In genomic region chr16:90692704-90693385, GRCm38 (mm10) we compare ENCODE assay signal across 11 mouse cellular contexts. TPM values are rescaled to one million over a fixed set of nuclear protein-coding genes. Genes with fewer than 3 reads are reported as not detected.
DNase-seq lines count a peak whose midpoint lies in the region; ATAC-seq and TF ChIP-seq lines count a peak whose summit lies in the region.
"Had no signal": no experiment of that assay in that cellular context is flagged by ENCODE, and none has a peak within 500 bp of the region (broad histone marks: within the 10 kb centered on the region; RNA-seq: fewer than 3 reads in every experiment).

No protein-coding gene starts in this region.

- WGBS in heart, embryonic 11.5 days (ENCODE audit: insufficient replicate concordance) = 78% methylated on average over 15 of the region's 15 CpGs
- WGBS in stomach, postnatal 0 days = 79% methylated on average over 15 of the region's 15 CpGs

- H3K9ac ChIP-seq in heart, embryonic 11.5 days (ENCODE audit: low read depth, low read length) = no peak overlapping the region
- no peak overlapping the region for H3K9ac ChIP-seq in stomach, postnatal 0 days (ENCODE audit: low read length)
- H3K9ac ChIP-seq: limb, embryonic 15.5 days had no signal

- H3K4me3 ChIP-seq in heart, embryonic 11.5 days (ENCODE audit: low read depth, low read length) = no peak overlapping the region
- H3K4me3 ChIP-seq in stomach, postnatal 0 days (ENCODE audit: low read depth, low read length) = no peak overlapping the region
- H3K4me3 ChIP-seq: limb, embryonic 15.5 days had no signal

- TF ChIP-seq CTCF in stomach, postnatal 0 days (IDR thresholded peaks at IDR 0.05; ENCODE audit: low read depth) = no peak

- H3K27ac ChIP-seq in heart, embryonic 11.5 days (ENCODE audit: low read depth, low read length) = no peak overlapping the region
- no peak overlapping the region for H3K27ac ChIP-seq in stomach, postnatal 0 days (replicated peaks)
- H3K27ac ChIP-seq: limb, embryonic 15.5 days had no signal

- no peaks in the 10 kb centered on the region for H3K27me3 ChIP-seq in heart, embryonic 11.5 days (ENCODE audit: control insufficient read depth, insufficient read depth, low read length)
- H3K27me3 ChIP-seq in stomach, postnatal 0 days (ENCODE audit: control insufficient read depth, insufficient read depth, low read length) = no peaks in the 10 kb centered on the region
- H3K27me3 ChIP-seq: limb, embryonic 15.5 days had no signal

- ATAC-seq in heart, embryonic 11.5 days (replicated peaks; ENCODE audit: insufficient number of reproducible peaks, low FRiP score, low TSS enrichment) = no peak
- ATAC-seq in stomach, postnatal 0 days (ENCODE audit: low FRiP score, low TSS enrichment) = no peak

- intact Hi-C loops in heart, postnatal 10 days (cut with DNase I) = no loop called here

- H3K4me2 ChIP-seq in heart, embryonic 11.5 days = no peak overlapping the region
- no peak overlapping the region for H3K4me2 ChIP-seq in stomach, postnatal 0 days (replicated peaks; ENCODE audit: low read depth)
- H3K4me2 ChIP-seq: limb, embryonic 15.5 days had no signal

- no peaks in the 10 kb centered on the region for H3K36me3 ChIP-seq in heart, embryonic 11.5 days (ENCODE audit: control insufficient read depth, insufficient read depth, low read length)
- H3K36me3 ChIP-seq in stomach, postnatal 0 days (ENCODE audit: control insufficient read depth, insufficient read depth, low read length) = no peaks in the 10 kb centered on the region
- H3K36me3 ChIP-seq: limb, embryonic 15.5 days had no signal

- DNase-seq in heart, adult 11 months = peak; percentile 95
- peak; percentile 65 for DNase-seq in right cerebral cortex, adult 18-20 months
- DNase-seq in right cerebral cortex, postnatal 14 days = no peak
- DNase-seq in heart, postnatal 10 days = peak; percentile 59 to 62
- no peak for DNase-seq in urinary bladder, adult 2 months (ENCODE audit: low spot score)
- no peak for DNase-seq in thymus, postnatal 25 days
- DNase-seq in stomach, postnatal 0 days (ENCODE audit: low spot score) = no peak
- DNase-seq: thymus, postnatal 14 days had no signal

- H3K9me3 ChIP-seq in heart, embryonic 11.5 days (replicated peaks; ENCODE audit: control insufficient read depth, low read length) = no peaks in the 10 kb centered on the region
- H3K9me3 ChIP-seq in stomach, postnatal 0 days (ENCODE audit: control insufficient read depth, low read length) = no peaks in the 10 kb centered on the region
- H3K9me3 ChIP-seq: limb, embryonic 15.5 days had no signal

- peaks cover 9% of the 10 kb centered on the region; the same call in 1 of the 2 replicates for H3K4me1 ChIP-seq in heart, embryonic 11.5 days (ENCODE audit: control insufficient read depth, insufficient read depth, low read length)
- no peaks in the 10 kb centered on the region for H3K4me1 ChIP-seq in stomach, postnatal 0 days (replicated peaks; ENCODE audit: control insufficient read depth, insufficient read depth)
- H3K4me1 ChIP-seq: limb, embryonic 15.5 days had no signal

- no peak for TF ChIP-seq EP300 in stomach, postnatal 0 days (optimal IDR thresholded peaks at IDR 0.05)

RNA-seq across cellular contexts. Expression of gene Mis18a, which starts 34.4 kb away (rescaled TPM):
- polyA plus RNA-seq in heart, embryonic 11.5 days (2014; fragmentation: Nextera tagmentation; extraction: Ambion mirVana) = 45.6 and 46.2 TPM in 2 replicates
- 1 to 10 TPM; 5.3 to 5.9 TPM for total RNA-seq in heart, postnatal 10 days (2021)
- polyA plus RNA-seq in urinary bladder, adult 2 months (2012; rRNA removed) = 11.8 and 15.9 TPM in 2 replicates
- 26.3 and 27.2 TPM in 2 replicates for polyA plus RNA-seq in stomach, postnatal 0 days (2015; fragmentation: Nextera tagmentation; extraction: Ambion mirVana)

RNA-seq across cellular contexts. Expression of gene Mrap, which starts 45.2 kb away (rescaled TPM):
- 31.3 and 36.3 TPM in 2 replicates for polyA plus RNA-seq in heart, embryonic 11.5 days (2014; fragmentation: Nextera tagmentation; extraction: Ambion mirVana)
- 10 to 100 TPM; 21.5 to 27.5 TPM for total RNA-seq in heart, postnatal 10 days (2021)
- 8.6 and 15.6 TPM in 2 replicates for polyA plus RNA-seq in urinary bladder, adult 2 months (2012; rRNA removed)
- 0.16 TPM in 1 of 2 replicates, not detected in the other for polyA plus RNA-seq in stomach, postnatal 0 days (2015; fragmentation: Nextera tagmentation; extraction: Ambion mirVana)
- total RNA-seq: hematopoietic stem cell, adult 5-6 weeks had no signal

Comparison
In these comparisons a context has a peak if more than half of its experiments do, and no peak if none do; other contexts are left out.
1. DNase-seq: peak in heart, adult 11 months (single experiment), right cerebral cortex, adult 18-20 months (single experiment) and heart, postnatal 10 days (2 of 2); none in right cerebral cortex, postnatal 14 days (single experiment), urinary bladder, adult 2 months (single experiment), thymus, postnatal 25 days (single experiment) and stomach, postnatal 0 days (single experiment).